Mouse (Mus musculus): ENCODE results near the gene E130208F15Rik. TPM values are rescaled to one million over a fixed set of nuclear protein-coding genes. Genes with fewer than 3 reads are reported as not detected.

Gene E130208F15Rik
- polyA plus RNA-seq, 1 experiment from 2014 or later: not detected

DNA sequence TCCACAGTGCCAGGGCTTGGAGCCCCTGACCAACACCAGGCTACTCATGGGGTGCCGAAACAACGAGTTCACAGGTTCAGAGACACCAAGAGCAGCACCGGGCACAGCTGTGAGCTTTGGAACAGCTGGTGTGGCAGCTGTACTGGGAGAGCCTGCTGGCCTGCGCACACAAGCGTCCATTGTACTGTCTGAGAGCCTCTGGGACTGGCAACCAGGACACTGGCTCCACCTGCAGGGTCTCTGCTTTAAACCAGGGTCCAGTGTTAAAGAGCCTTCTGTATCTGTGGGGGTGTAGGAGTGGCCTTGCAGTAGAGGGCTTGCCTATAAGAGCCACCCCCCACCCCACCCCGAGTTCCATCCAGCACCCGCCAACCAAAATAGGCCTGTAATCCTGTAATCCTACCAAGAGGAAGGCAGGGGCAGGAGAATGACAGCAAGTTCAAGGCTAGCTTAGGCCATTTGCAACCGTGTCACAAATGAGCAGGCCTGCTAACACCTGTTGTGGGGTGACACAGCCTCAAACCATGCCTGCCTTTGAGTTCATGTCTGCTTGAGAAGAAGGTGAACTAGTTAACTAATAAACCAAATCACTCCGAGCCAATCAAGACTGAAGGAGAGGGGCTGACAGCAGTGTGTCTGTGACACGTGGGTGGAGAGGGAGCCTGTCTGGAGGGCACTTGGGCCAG lies 31.7 kb upstream of the E130208F15Rik start:
- H3K4me1 ChIP-seq (replicated peaks): 0 out of 2 replicates have a peak, but pooled peaks cover 2% of the 10 kb centered on the region
- no peak overlapping the region for H3K27ac ChIP-seq
- peak; percentile 51; the same call in 1 of the 2 replicates for ATAC-seq
- WGBS: 56% methylated on average over 10 of the region's 10 CpGs
- H3K27me3 ChIP-seq (replicated peaks): no peaks in the 10 kb centered on the region
- H3K9ac ChIP-seq: no peak overlapping the region
- H3K4me3 ChIP-seq (replicated peaks): no peak overlapping the region
- H3K36me3 ChIP-seq: no peaks in the 10 kb centered on the region
- H3K9me3 ChIP-seq: no peaks in the 10 kb centered on the region
- H3K4me2 ChIP-seq (replicated peaks): no peak overlapping the region

DNA sequence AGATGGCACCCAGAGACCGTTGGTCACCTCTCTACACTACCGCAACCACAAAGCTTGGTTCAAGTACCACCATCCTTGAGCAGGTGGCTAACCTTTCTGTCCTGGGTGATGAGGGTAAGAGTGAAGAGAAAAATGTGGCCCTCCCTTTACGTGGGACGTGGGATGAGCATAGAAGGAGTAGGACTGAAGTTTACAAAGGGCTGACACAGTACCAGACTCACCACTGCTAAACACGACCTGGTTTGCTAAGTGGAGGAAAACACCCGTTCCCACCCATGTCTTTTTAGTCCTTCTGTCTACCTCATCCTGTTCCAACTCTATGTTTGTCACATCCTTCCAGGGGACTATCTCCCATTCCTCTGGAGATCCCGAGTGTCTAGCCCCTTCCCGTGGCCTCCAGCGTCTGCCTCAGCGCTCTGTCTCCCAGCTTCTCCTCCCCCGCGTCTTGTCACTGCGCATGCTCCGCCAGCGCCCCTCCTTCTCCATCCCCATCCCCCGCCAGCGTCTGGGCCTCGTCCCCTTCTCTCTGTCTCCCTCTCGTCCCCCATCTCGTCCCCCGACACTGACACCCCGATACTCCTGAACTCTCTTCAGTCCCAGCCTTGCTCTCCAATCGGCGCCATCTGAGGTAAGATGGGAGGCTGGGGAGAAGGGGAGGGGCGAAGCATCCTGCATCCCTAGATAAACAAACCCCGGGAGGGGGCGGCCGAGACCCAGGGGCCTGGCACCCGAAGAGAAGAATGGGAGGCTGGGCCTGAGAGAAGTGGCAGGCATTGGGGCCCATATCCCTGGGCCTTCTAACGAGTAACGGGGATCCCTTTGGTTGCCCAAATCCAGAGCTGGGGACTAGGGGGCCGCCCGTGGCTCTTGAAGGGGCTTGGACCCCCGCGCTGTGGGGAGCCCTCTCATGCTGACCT lies 30.1 kb upstream of the E130208F15Rik start, which contains the start of gene Clip3:
TSS of gene Clip3 (plus strand) at position 514 of the 917 bp plus-strand sequence.
- Histone ChIP-seq H3K4me3 (replicated peaks) (peak within 1 kb of the TSS; percentile 63), H3K4me2 (replicated peaks) (peak within 1 kb of the TSS; percentile 67), H3K36me3 (peaks cover under 1% of the 10 kb centered on the region; the same call in 1 of the 2 replicates), H3K27me3 (replicated peaks) (no peaks in the 10 kb centered on the region), H3K27ac (peak within 1 kb of the TSS; percentile 41), H3K4me1 (replicated peaks) (0 out of 2 replicates have a peak, but pooled peaks cover 2% of the 10 kb centered on the region), H3K9ac (peak within 1 kb of the TSS; percentile 68), H3K9me3 (no peaks in the 10 kb centered on the region)
- peak; percentile 79 for ATAC-seq
- 8% methylated on average over 35 of the region's 35 CpGs for WGBS

DNA sequence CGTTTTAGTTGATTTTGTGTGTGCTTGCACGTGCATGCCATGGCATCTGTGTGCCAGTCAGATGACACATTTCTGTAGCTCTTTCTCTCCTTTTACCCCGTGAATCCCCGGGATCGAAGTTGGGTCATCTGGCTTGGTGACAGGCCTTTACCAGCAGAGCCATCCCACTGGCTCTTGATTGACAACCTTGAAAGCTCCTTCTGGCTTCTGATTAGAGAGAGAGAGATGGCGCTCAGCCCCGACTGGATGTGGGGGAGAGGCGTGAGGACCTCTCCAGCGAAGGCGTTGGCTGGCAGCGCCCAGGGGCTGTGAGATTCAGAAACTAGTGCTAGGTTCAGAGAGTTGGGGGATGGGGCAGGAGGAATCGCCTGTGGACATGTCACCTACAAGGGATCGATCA lies 27.7 kb upstream of the E130208F15Rik start:
- Histone ChIP-seq H3K9ac (no peak overlapping the region), H3K27ac (no peak overlapping the region), H3K4me1 (replicated peaks) (0 out of 2 replicates have a peak, but pooled peaks cover 2% of the 10 kb centered on the region), H3K27me3 (replicated peaks) (no peaks in the 10 kb centered on the region), H3K9me3 (no peaks in the 10 kb centered on the region), H3K4me3 (replicated peaks) (no peak overlapping the region), H3K4me2 (replicated peaks) (no peak overlapping the region), H3K36me3 (peaks cover 4% of the 10 kb centered on the region; the same call in 1 of the 2 replicates)
- 81% methylated on average over 13 of the region's 13 CpGs for WGBS
- no peak for ATAC-seq

DNA sequence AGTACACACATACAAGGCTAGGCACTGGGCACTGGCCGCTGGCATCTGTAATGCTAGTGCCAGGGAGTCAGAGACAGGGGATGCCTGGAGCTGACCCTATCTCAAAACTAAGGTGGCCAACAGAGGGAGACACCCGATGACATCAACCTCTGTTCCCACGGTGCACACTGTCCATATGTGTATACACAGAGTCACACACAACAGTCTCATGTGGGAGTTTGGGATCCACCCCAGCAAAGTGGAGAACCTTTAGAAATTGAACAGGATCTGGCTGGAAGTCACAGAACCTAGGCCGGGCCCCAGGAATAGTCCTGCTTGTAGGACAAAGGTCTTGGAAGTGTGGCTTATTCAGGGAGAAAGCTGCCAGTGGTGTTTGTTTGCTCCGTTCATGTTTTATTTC lies 27.2 kb upstream of the E130208F15Rik start:
- Histone ChIP-seq H3K27ac (no peak overlapping the region), H3K4me2 (replicated peaks) (no peak overlapping the region), H3K9me3 (no peaks in the 10 kb centered on the region), H3K4me3 (replicated peaks) (no peak overlapping the region), H3K36me3 (peaks cover 4% of the 10 kb centered on the region; the same call in 1 of the 2 replicates), H3K9ac (no peak overlapping the region), H3K4me1 (replicated peaks) (0 out of 2 replicates have a peak, but pooled peaks cover 2% of the 10 kb centered on the region), H3K27me3 (replicated peaks) (no peaks in the 10 kb centered on the region)
- 88% methylated on average over 5 of the region's 5 CpGs for WGBS
- ATAC-seq: no peak

DNA sequence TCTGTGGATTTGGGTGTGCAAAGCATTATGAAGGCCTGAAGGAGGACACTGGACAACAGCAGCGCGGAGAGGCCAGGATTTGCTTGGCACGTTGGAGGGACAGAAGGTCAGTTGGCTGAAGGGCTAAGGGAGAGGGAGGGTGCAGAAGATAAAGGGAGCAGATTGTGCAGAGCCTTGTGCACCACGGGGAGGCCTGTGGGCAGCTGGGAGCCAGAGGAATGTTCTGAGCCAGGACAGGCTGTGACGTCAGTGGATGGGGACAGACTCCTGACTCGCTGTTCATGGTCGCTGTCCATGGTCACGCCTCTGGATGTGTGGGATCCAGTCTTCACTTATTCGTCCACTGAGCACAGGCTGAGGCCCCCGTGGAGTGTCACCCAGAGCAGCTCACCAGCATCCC lies 26.4 kb upstream of the E130208F15Rik start:
- WGBS: 52% methylated on average over 10 of the region's 10 CpGs
- no peak for ATAC-seq
- 0 out of 2 replicates have a peak, but pooled peaks cover 2% of the 10 kb centered on the region for H3K4me1 ChIP-seq (replicated peaks)
- no peak overlapping the region for H3K4me3 ChIP-seq (replicated peaks)
- H3K9ac ChIP-seq: no peak overlapping the region
- H3K27ac ChIP-seq: no peak overlapping the region
- no peak overlapping the region for H3K4me2 ChIP-seq (replicated peaks)
- H3K27me3 ChIP-seq (replicated peaks): no peaks in the 10 kb centered on the region
- peaks cover 4% of the 10 kb centered on the region; the same call in 1 of the 2 replicates for H3K36me3 ChIP-seq
- H3K9me3 ChIP-seq: no peaks in the 10 kb centered on the region

DNA sequence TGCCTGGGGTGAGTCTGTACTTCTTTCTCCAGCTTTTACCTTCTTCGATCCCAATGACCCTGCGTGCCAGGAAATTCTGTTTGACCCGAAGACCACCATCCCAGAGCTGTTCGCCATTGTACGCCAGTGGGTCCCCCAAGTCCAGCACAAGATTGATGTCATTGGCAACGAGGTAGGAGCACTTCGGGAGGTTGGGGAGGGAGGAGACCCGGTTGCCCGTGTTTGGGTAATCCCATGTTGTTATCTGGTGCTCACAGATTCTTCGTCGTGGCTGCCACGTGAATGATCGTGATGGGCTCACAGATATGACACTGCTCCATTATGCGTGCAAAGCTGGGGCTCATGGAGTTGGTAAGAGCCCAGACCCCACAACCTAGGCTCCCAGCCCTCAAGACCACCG lies 24.7 kb upstream of the E130208F15Rik start:
- Histone ChIP-seq H3K27me3 (replicated peaks) (no peaks in the 10 kb centered on the region), H3K36me3 (peaks cover 6% of the 10 kb centered on the region), H3K4me2 (replicated peaks) (no peak overlapping the region), H3K27ac (no peak overlapping the region), H3K9ac (no peak overlapping the region), H3K4me3 (replicated peaks) (no peak overlapping the region), H3K9me3 (no peaks in the 10 kb centered on the region), H3K4me1 (replicated peaks) (0 out of 2 replicates have a peak, but pooled peaks cover 2% of the 10 kb centered on the region)
- ATAC-seq: no peak
- 92% methylated on average over 15 of the region's 15 CpGs for WGBS

DNA sequence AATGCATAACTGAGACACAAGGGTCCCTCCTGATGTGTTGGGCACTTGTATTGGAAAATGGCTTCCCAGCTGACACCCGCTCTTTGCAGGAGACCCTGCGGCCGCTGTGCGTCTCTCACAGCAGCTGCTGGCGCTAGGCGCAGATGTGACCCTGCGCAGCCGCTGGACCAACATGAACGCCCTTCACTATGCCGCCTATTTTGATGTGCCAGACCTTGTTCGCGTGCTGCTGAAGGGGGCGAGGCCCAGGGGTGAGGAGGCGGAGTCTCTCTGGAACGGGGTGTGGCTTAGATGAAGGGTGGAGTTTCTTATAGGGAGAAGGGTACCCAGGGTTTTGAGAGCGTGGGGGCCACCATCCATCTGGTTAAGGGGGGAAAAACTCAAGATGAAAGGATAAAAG lies 24.3 kb upstream of the E130208F15Rik start:
- no peaks in the 10 kb centered on the region for H3K9me3 ChIP-seq
- H3K4me1 ChIP-seq (replicated peaks): no peaks in the 10 kb centered on the region
- 80% methylated on average over 16 of the region's 16 CpGs for WGBS
- no peak overlapping the region for H3K27ac ChIP-seq
- no peaks in the 10 kb centered on the region for H3K27me3 ChIP-seq (replicated peaks)
- ATAC-seq: 0 out of 2 replicates have a peak, but pooled peaks have one; percentile 32
- H3K9ac ChIP-seq: no peak overlapping the region
- no peak overlapping the region for H3K4me2 ChIP-seq (replicated peaks)
- H3K4me3 ChIP-seq (replicated peaks): no peak overlapping the region
- peaks cover 9% of the 10 kb centered on the region for H3K36me3 ChIP-seq

DNA sequence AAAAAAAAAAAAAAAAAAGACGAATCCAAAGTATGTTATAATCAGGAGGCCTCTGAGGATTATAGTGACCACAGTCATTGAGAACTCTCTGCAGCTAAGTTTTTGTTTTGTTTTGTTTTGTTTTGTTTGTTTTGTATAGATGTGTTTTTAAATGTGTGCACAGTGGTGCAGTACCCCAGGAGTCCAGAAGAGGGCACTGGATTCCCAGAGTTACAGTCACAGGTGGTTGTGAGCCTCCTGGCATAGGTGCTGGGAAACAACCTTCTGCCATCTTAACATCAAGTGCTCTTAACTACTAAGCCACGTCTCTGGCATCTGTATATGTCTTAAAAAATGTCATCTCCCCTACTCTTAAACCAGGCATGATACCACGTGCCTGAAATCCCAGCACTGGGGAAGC lies 20.6 kb upstream of the E130208F15Rik start:
- WGBS: 58% methylated on average over 3 of the region's 3 CpGs
- Histone ChIP-seq H3K4me3 (replicated peaks) (no peak overlapping the region), H3K36me3 (peaks cover 9% of the 10 kb centered on the region), H3K4me1 (replicated peaks) (no peaks in the 10 kb centered on the region), H3K4me2 (replicated peaks) (no peak overlapping the region), H3K9ac (no peak overlapping the region), H3K27ac (no peak overlapping the region), H3K27me3 (replicated peaks) (no peaks in the 10 kb centered on the region), H3K9me3 (no peaks in the 10 kb centered on the region)
- no peak for ATAC-seq

DNA sequence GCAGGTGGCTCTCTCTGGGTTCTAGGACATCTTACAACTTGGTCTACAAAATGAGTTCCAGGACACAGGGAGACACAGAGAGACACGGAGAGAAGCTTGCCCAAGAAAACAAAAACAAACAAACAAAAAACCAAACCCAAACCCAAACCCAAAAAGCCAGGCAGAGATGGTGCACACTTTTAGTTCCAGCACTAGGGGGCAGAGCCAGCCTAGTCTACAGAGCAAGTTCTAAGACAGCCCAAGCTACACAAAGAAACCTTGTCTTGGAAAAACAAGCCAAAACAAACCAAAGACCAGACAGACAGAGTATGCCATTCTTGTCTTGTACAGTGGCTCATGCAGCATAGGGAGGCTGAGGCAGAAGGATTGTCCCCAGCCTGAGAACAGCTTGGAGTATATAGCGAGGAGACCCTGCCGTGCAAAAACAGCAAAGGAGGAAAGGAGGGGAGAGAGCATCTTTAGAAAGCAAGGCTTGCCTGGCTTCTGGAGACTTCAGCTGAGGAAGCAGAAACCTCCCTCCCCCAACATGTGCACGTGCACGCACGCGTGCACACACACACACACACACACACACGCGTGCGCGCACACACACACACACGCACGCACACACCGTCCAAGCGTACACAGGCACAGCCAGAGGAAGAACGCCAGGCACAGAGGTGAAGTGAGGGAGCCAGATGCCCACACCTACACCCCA lies 15.3 kb upstream of the E130208F15Rik start:
- 91% methylated on average over 16 of the region's 16 CpGs for WGBS
- H3K27ac ChIP-seq: no peak overlapping the region

DNA sequence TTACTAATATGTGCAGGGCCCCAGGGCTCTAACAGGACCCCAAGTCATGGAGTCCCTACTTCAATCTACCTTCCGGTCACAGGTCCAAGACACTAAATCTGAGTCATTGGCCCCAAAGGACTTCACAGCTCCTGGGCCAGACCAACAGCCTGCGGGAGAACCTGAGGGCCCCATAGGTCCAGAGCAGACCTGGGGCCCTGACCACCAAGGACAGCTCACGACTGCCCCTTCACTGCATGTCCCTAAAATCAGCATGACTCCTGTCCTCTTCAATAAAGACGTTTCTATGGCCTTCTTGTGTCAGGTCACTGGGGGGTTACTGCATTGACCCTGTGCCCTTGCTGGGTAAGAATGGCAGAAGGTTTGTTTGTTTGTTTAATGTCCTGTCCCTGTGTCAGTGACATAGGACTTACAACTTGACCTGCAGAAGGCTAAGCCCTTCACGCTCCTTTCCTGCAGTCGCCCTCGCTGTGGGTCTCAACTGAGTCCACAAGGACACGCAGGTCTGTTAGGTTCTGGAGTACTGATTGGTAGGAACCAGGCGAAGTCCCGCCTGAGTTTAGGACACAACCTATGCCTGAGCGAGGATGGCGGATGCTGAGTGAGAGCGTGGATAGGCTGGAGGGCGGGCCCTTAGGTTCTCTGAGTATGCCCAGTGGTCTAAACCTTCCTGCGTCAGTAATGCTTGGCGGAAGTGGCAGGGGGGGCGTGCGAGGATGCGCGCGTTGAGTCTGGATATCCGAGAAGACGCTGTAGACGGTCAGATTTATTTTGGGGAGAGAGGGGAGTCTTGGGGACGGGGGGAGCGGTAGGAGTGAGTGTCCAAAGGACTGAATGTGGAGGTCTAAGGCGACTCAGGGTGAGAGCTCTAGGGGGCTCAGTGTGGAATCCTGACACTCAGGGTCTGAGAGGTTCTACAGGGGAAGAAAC lies 13.2 kb upstream of the E130208F15Rik start, which contains the start of gene Alkbh6:
TSS of gene Alkbh6 (plus strand) at position 642 of the 930 bp plus-strand sequence.
- Histone ChIP-seq H3K4me1 (replicated peaks) (peaks cover 12% of the 10 kb centered on the region), H3K4me3 (replicated peaks) (peak within 1 kb of the TSS; percentile 66), H3K9me3 (no peaks in the 10 kb centered on the region), H3K27ac (peak within 1 kb of the TSS; percentile 54), H3K36me3 (no peaks in the 10 kb centered on the region), H3K4me2 (replicated peaks) (peak within 1 kb of the TSS; percentile 84), H3K9ac (peak within 1 kb of the TSS; percentile 51), H3K27me3 (replicated peaks) (no peaks in the 10 kb centered on the region)
- peak; percentile 100 for ATAC-seq
- WGBS: 5% methylated on average over 27 of the region's 27 CpGs

More for the DNA sequence above, 15.3 kb upstream of the E130208F15Rik start:
- Histone ChIP-seq H3K9ac (no peak overlapping the region), H3K4me1 (replicated peaks) (peaks cover 12% of the 10 kb centered on the region), H3K27me3 (replicated peaks) (no peaks in the 10 kb centered on the region), H3K9me3 (no peaks in the 10 kb centered on the region), H3K4me2 (replicated peaks) (no peak overlapping the region), H3K36me3 (peaks cover 5% of the 10 kb centered on the region; the same call in 1 of the 2 replicates), H3K4me3 (replicated peaks) (no peak overlapping the region)
- no peak for ATAC-seq

Data from intestine, embryonic 15.5 days (tissue).